Mouse (Mus musculus): ENCODE measurements around the gene Specc1l. TPM values are rescaled to one million over a fixed set of nuclear protein-coding genes. Genes with fewer than 3 reads are reported as not detected.

The Specc1l gene
- polyA plus RNA-seq, 1 experiment from 2014 or later: 5.6 TPM

- Histone ChIP-seq H3K4me1 (replicated peaks) (peaks cover 46% of the 10 kb centered on the region), H3K27me3 (peaks cover 41% of the 10 kb centered on the region), H3K36me3 (no peaks in the 10 kb centered on the region), H3K27ac (no peak overlapping the region; the same call in 1 of the 2 replicates), H3K9ac (peak overlapping the region; percentile 56), H3K9me3 (replicated peaks) (no peaks in the 10 kb centered on the region), H3K4me3 (replicated peaks) (peak overlapping the region; percentile 59), H3K4me2 (peak overlapping the region; percentile 71)
- DNase-seq: no peak
- ATAC-seq (ENCODE audit: low read depth): peak; percentile 41; the same call in 1 of the 2 replicates
- under 1% methylated on average over 74 of the region's 81 CpGs for WGBS (ENCODE audit: insufficient replicate concordance)
Observed at GRCm38 (mm10) chr10:75316908-75317761, 105.3 kb downstream of the Specc1l start.

- WGBS (ENCODE audit: insufficient replicate concordance): 57% methylated on average over 6 of the region's 6 CpGs
- no peak for ATAC-seq (ENCODE audit: low read depth)
- Histone ChIP-seq H3K36me3 (no peaks in the 10 kb centered on the region), H3K4me1 (replicated peaks) (peaks cover 37% of the 10 kb centered on the region), H3K4me3 (replicated peaks) (peak overlapping the region; percentile 59), H3K9me3 (replicated peaks) (no peaks in the 10 kb centered on the region), H3K4me2 (peak overlapping the region; percentile 71), H3K27me3 (peaks cover 41% of the 10 kb centered on the region), H3K27ac (no peak overlapping the region), H3K9ac (peak overlapping the region; percentile 56; the same call in 1 of the 2 replicates)
- DNase-seq: no peak
Observed at GRCm38 (mm10) chr10:75318206-75318605, 106.3 kb downstream of the Specc1l start.

- no peak for DNase-seq
- Histone ChIP-seq H3K9ac (no peak overlapping the region), H3K27ac (no peak overlapping the region), H3K4me2 (no peak overlapping the region), H3K27me3 (peaks cover 41% of the 10 kb centered on the region), H3K4me3 (replicated peaks) (no peak overlapping the region), H3K9me3 (replicated peaks) (no peaks in the 10 kb centered on the region), H3K36me3 (no peaks in the 10 kb centered on the region), H3K4me1 (replicated peaks) (peaks cover 19% of the 10 kb centered on the region)
- no peak; the same call in 1 of the 2 replicates for ATAC-seq (ENCODE audit: low read depth)
- WGBS (ENCODE audit: insufficient replicate concordance): 13% methylated on average over 4 of the region's 4 CpGs
Observed at GRCm38 (mm10) chr10:75320321-75320720, 108.4 kb downstream of the Specc1l start.

- Histone ChIP-seq H3K27me3 (peaks cover 21% of the 10 kb centered on the region), H3K4me2 (no peak overlapping the region), H3K36me3 (peaks cover 4% of the 10 kb centered on the region; the same call in 1 of the 2 replicates), H3K9ac (no peak overlapping the region), H3K27ac (no peak overlapping the region), H3K4me1 (replicated peaks) (peaks cover 20% of the 10 kb centered on the region; the same call in 1 of the 2 replicates), H3K4me3 (replicated peaks) (no peak overlapping the region), H3K9me3 (replicated peaks) (no peaks in the 10 kb centered on the region)
- WGBS (ENCODE audit: insufficient replicate concordance): 65% methylated on average over 6 of the region's 6 CpGs
- DNase-seq: no peak
- ATAC-seq (ENCODE audit: low read depth): no peak
Observed at GRCm38 (mm10) chr10:75322966-75323365, 111.1 kb downstream of the Specc1l start.

- DNase-seq (no peak), ATAC-seq (ENCODE audit: low read depth) (no peak)
- Histone ChIP-seq H3K27ac (no peak overlapping the region), H3K9ac (no peak overlapping the region), H3K9me3 (replicated peaks) (no peaks in the 10 kb centered on the region), H3K27me3 (peaks cover 10% of the 10 kb centered on the region; the same call in 1 of the 2 replicates), H3K4me1 (replicated peaks) (peaks cover 27% of the 10 kb centered on the region), H3K4me3 (replicated peaks) (no peak overlapping the region), H3K36me3 (peaks cover 4% of the 10 kb centered on the region; the same call in 1 of the 2 replicates), H3K4me2 (no peak overlapping the region)
- 61% methylated on average over 8 of the region's 8 CpGs for WGBS (ENCODE audit: insufficient replicate concordance)
Observed at GRCm38 (mm10) chr10:75323986-75324385, 112.1 kb downstream of the Specc1l start.

GRCm38 (mm10) chr10:75324391-75324790 is 112.5 kb downstream of the Specc1l start:
- peaks cover 7% of the 10 kb centered on the region; the same call in 1 of the 2 replicates for H3K27me3 ChIP-seq
- no peaks in the 10 kb centered on the region for H3K9me3 ChIP-seq (replicated peaks)
- DNase-seq: no peak
- H3K4me3 ChIP-seq (replicated peaks): no peak overlapping the region
- H3K4me1 ChIP-seq (replicated peaks): peaks cover 27% of the 10 kb centered on the region
- ATAC-seq (ENCODE audit: low read depth): no peak
- H3K36me3 ChIP-seq: peaks cover 4% of the 10 kb centered on the region; the same call in 1 of the 2 replicates
- H3K4me2 ChIP-seq: no peak overlapping the region
- no peak overlapping the region for H3K27ac ChIP-seq
- no peak overlapping the region for H3K9ac ChIP-seq
- 30% methylated on average over 10 of the region's 10 CpGs for WGBS (ENCODE audit: insufficient replicate concordance)

GRCm38 (mm10) chr10:75325821-75326220 is 113.9 kb downstream of the Specc1l start:
- no peak for ATAC-seq (ENCODE audit: low read depth)

GRCm38 (mm10) chr10:75326553-75326952 is 114.7 kb downstream of the Specc1l start:
- Histone ChIP-seq H3K4me2 (no peak overlapping the region), H3K27me3 (no peaks in the 10 kb centered on the region), H3K36me3 (peaks cover 4% of the 10 kb centered on the region; the same call in 1 of the 2 replicates), H3K9ac (no peak overlapping the region), H3K9me3 (replicated peaks) (no peaks in the 10 kb centered on the region), H3K4me1 (replicated peaks) (peaks cover 27% of the 10 kb centered on the region), H3K4me3 (replicated peaks) (no peak overlapping the region), H3K27ac (0 out of 2 replicates have a peak overlapping the region, but pooled peaks have one; percentile 9)
- no peak for DNase-seq
- 28% methylated on average over 3 of the region's 3 CpGs for WGBS (ENCODE audit: insufficient replicate concordance)
- peak; percentile 60 for ATAC-seq (ENCODE audit: low read depth)

More at GRCm38 (mm10) chr10:75325821-75326220, 113.9 kb downstream of the Specc1l start:
- Histone ChIP-seq H3K27me3 (no peaks in the 10 kb centered on the region), H3K9ac (no peak overlapping the region), H3K27ac (no peak overlapping the region), H3K4me1 (replicated peaks) (peaks cover 27% of the 10 kb centered on the region), H3K4me2 (no peak overlapping the region), H3K9me3 (replicated peaks) (no peaks in the 10 kb centered on the region), H3K36me3 (peaks cover 4% of the 10 kb centered on the region; the same call in 1 of the 2 replicates), H3K4me3 (replicated peaks) (no peak overlapping the region)
- DNase-seq: no peak
- 83% methylated on average over 23 of the region's 23 CpGs for WGBS (ENCODE audit: insufficient replicate concordance)

GRCm38 (mm10) chr10:75327081-75327480 is 115.2 kb downstream of the Specc1l start:
- Histone ChIP-seq H3K27me3 (no peaks in the 10 kb centered on the region), H3K4me3 (replicated peaks) (no peak overlapping the region), H3K4me1 (replicated peaks) (peaks cover 27% of the 10 kb centered on the region), H3K36me3 (peaks cover 4% of the 10 kb centered on the region; the same call in 1 of the 2 replicates), H3K27ac (0 out of 2 replicates have a peak overlapping the region, but pooled peaks have one; percentile 9), H3K9me3 (replicated peaks) (no peaks in the 10 kb centered on the region), H3K4me2 (no peak overlapping the region), H3K9ac (no peak overlapping the region)
- no peak for DNase-seq
- 32% methylated on average over 11 of the region's 11 CpGs for WGBS (ENCODE audit: insufficient replicate concordance)
- no peak for ATAC-seq (ENCODE audit: low read depth)

GRCm38 (mm10) chr10:75328201-75328704 is 116.4 kb downstream of the Specc1l start:
- Histone ChIP-seq H3K27me3 (no peaks in the 10 kb centered on the region), H3K9me3 (replicated peaks) (no peaks in the 10 kb centered on the region), H3K4me3 (replicated peaks) (no peak overlapping the region), H3K9ac (no peak overlapping the region), H3K27ac (no peak overlapping the region), H3K36me3 (peaks cover 4% of the 10 kb centered on the region; the same call in 1 of the 2 replicates), H3K4me2 (no peak overlapping the region), H3K4me1 (replicated peaks) (peaks cover 27% of the 10 kb centered on the region)
- no peak for ATAC-seq (ENCODE audit: low read depth)
- DNase-seq: no peak
- 56% methylated on average over 4 of the region's 4 CpGs for WGBS (ENCODE audit: insufficient replicate concordance)

GRCm38 (mm10) chr10:75332268-75332667 is 120.4 kb downstream of the Specc1l start:
- Histone ChIP-seq H3K9me3 (replicated peaks) (no peaks in the 10 kb centered on the region), H3K4me2 (no peak overlapping the region), H3K4me3 (replicated peaks) (no peak overlapping the region), H3K36me3 (no peaks in the 10 kb centered on the region), H3K9ac (no peak overlapping the region), H3K27ac (no peak overlapping the region), H3K4me1 (replicated peaks) (peaks cover 15% of the 10 kb centered on the region), H3K27me3 (no peaks in the 10 kb centered on the region)
- 69% methylated on average over 3 of the region's 3 CpGs for WGBS (ENCODE audit: insufficient replicate concordance)
- DNase-seq: no peak
- no peak for ATAC-seq (ENCODE audit: low read depth)

Data from liver, embryonic 13.5 days (tissue).